Mouse (Mus musculus) midbrain, embryonic 11.5 days (tissue): ENCODE results near the gene Rabggta. TPM values are rescaled to one million over a fixed set of nuclear protein-coding genes. Genes with fewer than 3 reads are reported as not detected.

Experiments used
- ATAC-seq: fragments of 200-750 bp; cut with Nextera tagmentation; 2 replicates; pipeline ENCODE4 v1.8.0; 2017; ENCODE audit warnings: moderate TSS enrichment, moderate library complexity; ENCODE audit not compliant: low FRiP score
- DNase-seq: peaks from one replicate; pipeline ENCODE4 v3.0.0; 2015; ENCODE audit warnings: low spot score; ENCODE audit errors: missing footprints
- H3K27ac ChIP-seq: fragments of 300-500 bp; sonication (generic); 2 replicates; pipeline ENCODE4 v1.5.1; 2014; ENCODE audit warnings: low read depth, low read length
- H3K27me3 ChIP-seq: fragments of 300-500 bp; sonication (generic); 2 replicates; pipeline ENCODE4 v1.6.1; 2014; ENCODE audit warnings: mild to moderate bottlenecking, low read length, moderate library complexity, mixed read lengths; ENCODE audit not compliant: control insufficient read depth, insufficient read depth
- H3K36me3 ChIP-seq: fragments of 300-500 bp; sonication (generic); 2 replicates; pipeline ENCODE4 v1.6.1; 2014; ENCODE audit warnings: mild to moderate bottlenecking, low read length, moderate library complexity, mixed read lengths; ENCODE audit not compliant: control insufficient read depth, insufficient read depth
- H3K4me1 ChIP-seq: fragments of 300-500 bp; sonication (generic); 2 replicates; pipeline ENCODE4 v1.6.1; 2014; ENCODE audit warnings: low read length; ENCODE audit not compliant: control insufficient read depth, insufficient read depth
- H3K4me2 ChIP-seq: fragments of 300-500 bp; sonication (generic); 2 replicates; pipeline ENCODE4 v1.6.1; 2014; ENCODE audit warnings: mild to moderate bottlenecking, moderate library complexity
- H3K4me3 ChIP-seq: fragments of 300-500 bp; sonication (generic); 2 replicates; pipeline ENCODE4 v1.5.1; 2014; ENCODE audit warnings: low read depth, low read length
- H3K9ac ChIP-seq: fragments of 300-500 bp; sonication (generic); 2 replicates; pipeline ENCODE4 v1.6.1; 2014; ENCODE audit warnings: low read length
- H3K9me3 ChIP-seq: fragments of 300-500 bp; sonication (generic); 2 replicates; pipeline ENCODE4 v1.6.1; 2016; ENCODE audit warnings: low read length; ENCODE audit not compliant: control insufficient read depth
- WGBS: fragments of 180-500 bp; shearing (Covaris S2); extraction: QIAGEN DNeasy Blood & Tissue Kit; methylation state at CpG from one replicate; pipeline ENCODE4 v1.1.7; 2014; 5-methylcytosine and 5-hydroxymethylcytosine counted together
- polyA plus RNA-seq: library from polyadenylated mRNA; unstranded; fragments of >200 nt; fragmentation: Nextera tagmentation; extraction: Ambion mirVana; gene quantifications from 2 replicates; pipeline ENCODE4 v1.2.1, GENCODE M21; 2014

The Rabggta gene
- 22.0 TPM in 2 replicates for polyA plus RNA-seq

DNA sequence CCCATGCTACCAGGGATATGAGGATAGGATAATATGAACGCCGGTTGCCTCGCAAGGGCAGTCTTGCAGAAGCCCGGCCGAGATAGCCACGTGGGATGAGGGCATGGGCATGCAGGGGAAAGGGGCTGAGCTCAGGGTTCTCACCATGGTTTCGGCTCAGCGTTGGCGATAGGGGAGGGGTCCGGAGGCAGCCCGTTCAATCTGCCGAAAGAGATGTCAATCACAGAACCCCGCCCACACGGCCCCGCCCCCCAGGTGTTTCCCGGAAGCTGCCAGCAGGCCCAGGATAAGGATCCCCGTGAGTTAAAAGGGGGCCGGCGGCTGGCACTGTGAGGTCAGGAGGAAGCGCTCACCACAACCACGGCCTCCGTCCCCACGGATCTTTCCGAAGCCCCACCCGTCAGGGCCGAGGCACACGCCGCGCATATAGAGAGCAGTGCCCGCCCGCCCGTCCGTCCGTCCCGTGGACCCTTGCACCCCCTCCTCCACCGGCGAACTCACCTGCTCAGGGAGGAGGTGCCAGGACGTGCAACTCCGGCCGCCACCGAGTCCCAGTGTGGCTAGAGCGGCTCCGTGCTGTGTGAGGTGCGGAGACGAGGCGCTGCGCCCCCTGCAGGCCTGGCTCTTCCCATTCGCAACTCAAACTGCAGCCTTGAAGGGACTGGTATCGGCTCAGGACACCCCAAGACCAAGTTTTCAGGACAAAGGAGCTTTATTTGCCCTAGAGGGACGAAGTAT lies at the start of gene Rabggta:
Rabggta (minus strand) TSS at position 564 of the 738 bp plus-strand sequence.
- Histone ChIP-seq H3K9ac (peak within 1 kb of the TSS; percentile 66), H3K27me3 (no peaks in the 10 kb centered on the region), H3K4me1 (0 out of 2 replicates have a peak, but pooled peaks cover 3% of the 10 kb centered on the region), H3K36me3 (no peaks in the 10 kb centered on the region), H3K4me2 (peak within 1 kb of the TSS; percentile 52), H3K9me3 (no peaks in the 10 kb centered on the region), H3K4me3 (peak within 1 kb of the TSS; percentile 57), H3K27ac (peak within 1 kb of the TSS; percentile 5; the same call in 1 of the 2 replicates)
- DNase-seq (peak; percentile 98), ATAC-seq (peak; percentile 94)
- WGBS, result under 1% methylated on average over 50 of the region's 50 CpGs

DNA sequence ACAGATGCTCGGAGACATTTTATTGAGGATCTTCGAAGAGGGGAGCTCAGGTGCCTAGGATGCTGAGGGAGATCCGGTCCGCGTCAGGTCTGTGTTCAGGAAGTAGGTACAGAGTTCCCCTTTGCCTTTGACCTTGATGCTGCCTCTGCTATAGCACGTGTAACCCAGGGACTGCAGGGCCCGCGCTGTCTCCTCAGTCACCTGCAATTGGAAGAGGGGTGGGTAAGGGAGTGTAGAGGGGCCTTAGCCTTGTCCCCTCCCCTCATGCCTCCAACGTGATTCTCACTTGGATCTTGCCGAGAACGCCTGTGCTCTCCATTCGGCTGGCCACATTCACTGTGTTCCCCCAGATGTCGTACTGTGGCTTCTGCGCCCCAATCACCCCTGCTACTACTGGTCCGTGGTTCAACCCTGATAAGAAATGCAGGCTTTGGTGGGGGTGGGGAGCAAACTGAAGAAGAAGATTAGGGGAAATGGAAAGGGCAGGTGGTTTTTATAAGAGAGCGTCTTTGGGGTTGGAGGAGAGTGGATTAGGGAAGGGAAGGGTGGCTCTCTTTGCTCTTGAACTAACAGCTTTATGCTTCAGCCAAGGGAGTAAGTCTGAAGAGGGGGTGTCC lies 47.1 kb upstream of the Rabggta start:
- Histone ChIP-seq H3K4me2 (no peak overlapping the region), H3K4me3 (no peak overlapping the region), H3K27me3 (peaks cover 28% of the 10 kb centered on the region), H3K9ac (no peak overlapping the region), H3K36me3 (no peaks in the 10 kb centered on the region), H3K4me1 (peaks cover 7% of the 10 kb centered on the region; the same call in 1 of the 2 replicates), H3K27ac (no peak overlapping the region), H3K9me3 (no peaks in the 10 kb centered on the region)
- 71% methylated on average over 16 of the region's 16 CpGs for WGBS
- DNase-seq (no peak), ATAC-seq (no peak)

DNA sequence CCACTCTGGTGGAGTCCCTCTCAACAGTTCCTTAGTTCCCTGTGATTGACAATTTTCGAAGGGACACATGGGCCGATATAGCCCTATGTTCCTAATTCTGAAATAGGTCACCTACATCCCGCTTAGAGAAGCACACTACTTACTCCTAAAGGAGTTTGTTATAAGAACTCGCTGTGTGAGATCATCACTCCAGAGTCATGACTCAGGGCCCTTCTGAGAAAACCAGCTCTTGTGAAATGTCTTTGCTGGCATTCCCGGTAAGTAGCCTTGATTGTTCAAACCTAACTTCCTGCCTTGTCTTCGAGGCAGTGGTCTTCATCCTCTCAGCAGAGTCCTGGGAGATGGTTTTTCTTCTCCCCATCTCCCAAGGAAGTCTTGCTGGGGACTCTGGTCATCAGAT lies 46.5 kb upstream of the Rabggta start:
- H3K27me3 ChIP-seq, result peaks cover 31% of the 10 kb centered on the region

DNA sequence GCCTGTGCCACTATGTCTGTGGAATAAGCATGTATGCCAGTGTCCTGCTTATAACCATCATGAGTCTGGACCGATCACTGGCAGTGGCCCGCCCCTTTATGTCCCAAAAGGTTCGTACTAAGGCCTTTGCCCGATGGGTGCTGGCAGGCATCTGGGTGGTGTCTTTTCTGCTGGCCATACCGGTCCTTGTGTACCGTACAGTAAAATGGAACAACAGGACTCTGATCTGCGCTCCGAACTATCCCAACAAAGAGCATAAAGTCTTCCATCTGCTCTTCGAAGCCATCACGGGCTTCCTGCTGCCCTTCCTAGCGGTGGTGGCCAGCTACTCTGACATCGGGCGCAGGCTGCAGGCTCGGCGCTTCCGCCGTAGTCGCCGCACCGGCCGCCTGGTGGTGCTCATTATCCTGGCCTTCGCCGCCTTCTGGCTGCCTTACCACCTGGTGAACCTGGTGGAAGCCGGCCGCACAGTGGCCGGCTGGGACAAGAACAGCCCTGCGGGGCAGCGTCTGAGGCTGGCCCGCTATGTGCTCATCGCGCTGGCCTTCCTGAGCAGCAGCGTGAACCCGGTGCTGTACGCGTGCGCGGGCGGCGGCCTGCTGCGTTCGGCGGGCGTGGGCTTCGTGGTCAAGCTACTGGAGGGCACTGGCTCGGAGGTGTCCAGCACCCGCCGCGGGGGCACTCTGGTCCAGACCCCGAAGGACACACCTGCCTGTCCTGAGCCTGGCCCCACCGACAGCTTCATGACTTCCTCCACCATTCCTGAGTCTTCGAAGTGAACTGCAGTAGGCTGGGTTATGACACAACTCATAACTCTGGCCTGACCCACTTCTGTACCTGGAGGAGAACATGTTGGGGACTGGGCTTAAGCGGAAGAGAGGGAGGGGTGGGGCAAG lies 45.7 kb upstream of the Rabggta start:
- Histone ChIP-seq H3K4me3 (peak overlapping the region; percentile 33), H3K4me1 (peaks cover 7% of the 10 kb centered on the region; the same call in 1 of the 2 replicates), H3K9me3 (no peaks in the 10 kb centered on the region), H3K36me3 (no peaks in the 10 kb centered on the region), H3K27me3 (peaks cover 37% of the 10 kb centered on the region), H3K27ac (no peak overlapping the region), H3K4me2 (peak overlapping the region; percentile 70), H3K9ac (peak overlapping the region; percentile 60)
- ATAC-seq (peak; percentile 69; the same call in 1 of the 2 replicates), DNase-seq (peak; percentile 92)
- 12% methylated on average over 52 of the region's 52 CpGs for WGBS

More for the DNA sequence above, 46.5 kb upstream of the Rabggta start:
- no peak overlapping the region for H3K9ac ChIP-seq
- ATAC-seq, result 0 out of 2 replicates have a peak, but pooled peaks have one; percentile 7
- no peak overlapping the region for H3K4me2 ChIP-seq
- H3K9me3 ChIP-seq, result no peaks in the 10 kb centered on the region
- H3K4me3 ChIP-seq, result no peak overlapping the region
- no peak overlapping the region for H3K27ac ChIP-seq
- peaks cover 7% of the 10 kb centered on the region; the same call in 1 of the 2 replicates for H3K4me1 ChIP-seq
- H3K36me3 ChIP-seq, result no peaks in the 10 kb centered on the region
- no peak for DNase-seq
- WGBS, result 89% methylated on average over 6 of the region's 6 CpGs

DNA sequence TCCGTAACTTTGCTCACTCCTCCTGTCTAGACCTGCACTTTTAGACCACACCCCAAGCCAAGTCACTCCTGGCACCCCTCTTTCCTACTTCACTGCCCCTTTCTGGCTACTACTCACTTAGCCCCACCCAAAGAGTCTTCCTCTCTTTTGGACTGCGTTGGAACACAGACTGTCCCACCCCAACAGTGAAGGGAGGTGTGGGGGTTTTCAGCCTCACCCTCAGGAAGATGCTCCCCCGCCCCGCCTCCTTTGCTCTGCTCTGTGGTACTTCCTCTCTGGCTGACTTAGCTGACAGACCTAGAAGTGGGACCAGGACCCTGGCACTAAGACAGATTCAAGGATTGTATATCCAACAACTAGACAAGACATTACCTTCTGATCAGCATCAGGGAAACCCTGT lies 43.6 kb upstream of the Rabggta start, which contains the start of gene Ltb4r1:
Ltb4r1 (plus strand) TSS at position 267 of the 400 bp plus-strand sequence.
- H3K4me1 ChIP-seq, result peaks cover 15% of the 10 kb centered on the region; the same call in 1 of the 2 replicates
- DNase-seq (no peak), ATAC-seq (no peak)
- no peaks in the 10 kb centered on the region for H3K36me3 ChIP-seq
- 77% methylated on average over 4 of the region's 4 CpGs for WGBS
- H3K27ac ChIP-seq, result no peak within 1 kb of the TSS
- no peak within 1 kb of the TSS for H3K9ac ChIP-seq
- peaks cover 58% of the 10 kb centered on the region for H3K27me3 ChIP-seq
- no peak within 1 kb of the TSS for H3K4me3 ChIP-seq
- no peaks in the 10 kb centered on the region for H3K9me3 ChIP-seq
- no peak within 1 kb of the TSS for H3K4me2 ChIP-seq

DNA sequence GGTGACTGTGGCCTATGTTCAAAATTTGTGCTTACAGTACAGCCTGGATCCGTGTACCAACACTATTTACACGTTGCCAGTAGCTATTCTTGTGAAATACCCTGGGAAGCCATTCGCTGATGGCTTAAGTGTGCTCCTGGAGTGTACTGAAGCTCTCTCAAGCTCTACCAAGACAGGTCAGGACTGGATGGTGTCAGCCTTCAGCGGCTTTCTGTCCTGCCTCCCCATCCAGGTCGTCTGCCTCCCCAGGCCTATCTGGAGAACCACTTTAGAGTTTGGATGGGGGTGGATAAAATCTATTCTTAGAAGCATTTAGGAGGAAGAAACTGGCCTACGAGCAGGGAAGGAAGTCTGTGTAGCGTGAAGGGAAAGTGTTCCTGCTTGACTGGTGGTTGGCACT lies 41.1 kb upstream of the Rabggta start:
- H3K27me3 ChIP-seq, result peaks cover 55% of the 10 kb centered on the region
- WGBS, result 65% methylated on average over 7 of the region's 7 CpGs
- ATAC-seq (no peak), DNase-seq (no peak)
- H3K4me2 ChIP-seq, result no peak overlapping the region
- H3K4me3 ChIP-seq, result no peak overlapping the region
- H3K9ac ChIP-seq, result no peak overlapping the region
- no peaks in the 10 kb centered on the region for H3K9me3 ChIP-seq
- H3K36me3 ChIP-seq, result no peaks in the 10 kb centered on the region
- peaks cover 15% of the 10 kb centered on the region; the same call in 1 of the 2 replicates for H3K4me1 ChIP-seq
- no peak overlapping the region for H3K27ac ChIP-seq

DNA sequence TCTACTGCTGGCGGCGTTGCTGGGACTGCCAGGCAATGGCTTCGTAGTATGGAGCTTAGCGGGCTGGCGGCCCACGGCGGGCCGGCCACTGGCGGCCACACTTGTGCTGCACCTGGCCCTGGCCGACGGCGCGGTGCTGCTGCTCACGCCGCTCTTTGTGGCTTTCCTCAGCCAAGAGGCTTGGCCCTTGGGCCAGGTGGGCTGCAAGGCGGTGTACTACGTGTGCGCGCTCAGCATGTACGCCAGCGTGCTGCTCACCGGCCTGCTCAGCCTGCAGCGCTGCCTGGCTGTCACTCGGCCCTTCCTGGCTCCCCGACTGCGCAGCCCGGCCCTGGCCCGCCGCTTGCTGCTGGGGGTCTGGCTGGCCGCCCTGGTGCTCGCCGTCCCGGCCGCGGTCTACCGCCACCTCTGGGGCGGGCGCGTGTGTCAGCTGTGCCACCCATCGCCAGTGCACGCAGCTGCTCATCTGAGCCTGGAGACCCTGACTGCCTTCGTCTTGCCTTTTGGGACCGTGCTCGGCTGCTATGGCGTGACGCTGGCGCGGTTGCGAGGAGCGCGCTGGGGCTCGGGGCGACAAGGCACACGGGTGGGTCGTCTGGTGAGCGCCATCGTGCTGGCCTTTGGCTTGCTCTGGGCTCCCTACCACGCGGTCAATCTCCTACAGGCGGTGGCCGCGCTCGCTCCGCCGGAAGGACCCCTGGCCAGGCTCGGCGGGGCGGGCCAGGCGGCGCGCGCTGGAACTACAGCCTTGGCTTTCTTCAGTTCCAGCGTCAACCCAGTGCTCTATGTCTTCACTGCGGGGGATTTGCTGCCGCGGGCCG lies 40.1 kb upstream of the Rabggta start:
- H3K36me3 ChIP-seq, result no peaks in the 10 kb centered on the region
- H3K27ac ChIP-seq, result no peak overlapping the region
- H3K27me3 ChIP-seq, result peaks cover 47% of the 10 kb centered on the region
- ATAC-seq (peak; percentile 75), DNase-seq (peak; percentile 97)
- peak overlapping the region; percentile 88 for H3K4me2 ChIP-seq
- peak overlapping the region; percentile 47 for H3K4me3 ChIP-seq
- peaks cover 7% of the 10 kb centered on the region; the same call in 1 of the 2 replicates for H3K4me1 ChIP-seq
- WGBS, result under 1% methylated on average over 65 of the region's 77 CpGs
- H3K9me3 ChIP-seq, result no peaks in the 10 kb centered on the region
- H3K9ac ChIP-seq, result peak overlapping the region; percentile 67

DNA sequence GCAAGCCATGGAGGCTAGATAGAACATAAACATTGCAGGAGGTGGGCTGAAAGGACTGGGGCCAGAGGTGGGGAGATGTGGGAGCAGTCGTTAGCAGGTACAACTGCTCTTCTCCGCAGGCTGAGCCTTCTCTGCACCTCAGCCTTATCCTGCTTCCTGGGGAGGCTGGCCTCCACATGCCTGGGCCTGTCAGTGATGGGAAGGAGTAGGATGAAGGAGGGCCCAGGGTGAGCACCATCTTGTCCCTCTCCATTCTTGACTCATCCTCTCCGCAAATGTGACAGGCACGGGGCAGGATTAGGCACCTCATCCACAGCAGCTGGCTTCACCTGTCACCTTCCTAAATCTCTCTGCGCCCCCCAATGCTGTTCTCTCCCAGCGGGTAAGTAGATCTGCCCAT lies 39.1 kb upstream of the Rabggta start, which contains the start of gene Ltb4r2:
Ltb4r2 (plus strand) TSS at position 266 of the 400 bp plus-strand sequence.
- Histone ChIP-seq H3K27me3 (peaks cover 39% of the 10 kb centered on the region), H3K9ac (peak within 1 kb of the TSS; percentile 67), H3K4me2 (peak within 1 kb of the TSS; percentile 88), H3K9me3 (no peaks in the 10 kb centered on the region), H3K27ac (no peak within 1 kb of the TSS), H3K4me3 (peak within 1 kb of the TSS; percentile 47), H3K36me3 (no peaks in the 10 kb centered on the region), H3K4me1 (peaks cover 7% of the 10 kb centered on the region; the same call in 1 of the 2 replicates)
- DNase-seq (no peak), ATAC-seq (no peak)
- 72% methylated on average over 6 of the region's 6 CpGs for WGBS
